Comparison of ENCODE assay signal across 10 mouse cellular contexts in genomic region chr6:101046755-101047154, GRCm38 (mm10).
DNase-seq lines count a peak whose midpoint lies in the region; ATAC-seq and TF ChIP-seq lines count a peak whose summit lies in the region.
"Had no signal": no experiment of that assay in that cellular context is flagged by ENCODE, and none has a peak within 500 bp of the region (broad histone marks: within the 10 kb centered on the region; RNA-seq: fewer than 3 reads in every experiment).

No protein-coding gene starts in this region.

- no peak overlapping the region for H3K27ac ChIP-seq in lung, embryonic 14.5 days (ENCODE audit: low read depth)
- H3K27ac ChIP-seq in stomach, embryonic 16.5 days (ENCODE audit: low read length): no peak overlapping the region

- 31% methylated on average over 6 of the region's 6 CpGs for WGBS in lung, embryonic 14.5 days
- 56% methylated on average over 6 of the region's 6 CpGs for WGBS in lung, adult 2 months
- 55% methylated on average over 6 of the region's 6 CpGs for WGBS in stomach, embryonic 16.5 days

- no peaks in the 10 kb centered on the region for H3K36me3 ChIP-seq in lung, embryonic 14.5 days (ENCODE audit: insufficient read depth)
- no peaks in the 10 kb centered on the region for H3K36me3 ChIP-seq in stomach, embryonic 16.5 days (ENCODE audit: control insufficient read depth, insufficient read depth, low read length)

- no peaks in the 10 kb centered on the region for H3K27me3 ChIP-seq in lung, embryonic 14.5 days (ENCODE audit: insufficient read depth, low read length)
- no peaks in the 10 kb centered on the region for H3K27me3 ChIP-seq in stomach, embryonic 16.5 days (ENCODE audit: control insufficient read depth, insufficient read depth, low read length)
- H3K27me3 ChIP-seq: megakaryocyte, embryonic 14.5 days had no signal

- no peaks in the 10 kb centered on the region for H3K4me1 ChIP-seq in lung, embryonic 14.5 days (ENCODE audit: insufficient read depth)
- no peaks in the 10 kb centered on the region for H3K4me1 ChIP-seq in lung, adult 2 months (ENCODE audit: control insufficient read depth, insufficient read depth, low read length)
- H3K4me1 ChIP-seq in stomach, embryonic 16.5 days (ENCODE audit: control insufficient read depth, insufficient read depth, low read length): no peaks in the 10 kb centered on the region
- H3K4me1 ChIP-seq: megakaryocyte, embryonic 14.5 days had no signal

- DNase-seq in lung, embryonic 14.5 days: peak; percentile 87
- DNase-seq in lung, adult 2 months: no peak
- DNase-seq in gastrocnemius, adult 18-20 months (ENCODE audit: low spot score): peak; percentile 7
- DNase-seq in lung, postnatal 25 days (ENCODE audit: low spot score): peak; percentile 3
- DNase-seq in yolk sac, embryonic 10.5 days (ENCODE audit: low spot score): no peak
- no peak for DNase-seq in heart, postnatal 4 days
- DNase-seq in layer of hippocampus, adult 18-20 months (ENCODE audit: low spot score in 2 of 2): no peak
- DNase-seq: spleen, adult 18-20 months had no signal

- H3K9me3 ChIP-seq in lung, embryonic 14.5 days (ENCODE audit: low read depth, low read length): no peaks in the 10 kb centered on the region
- H3K9me3 ChIP-seq in stomach, embryonic 16.5 days (replicated peaks; ENCODE audit: control insufficient read depth, low read length): no peaks in the 10 kb centered on the region

- H3K9ac ChIP-seq in lung, embryonic 14.5 days: no peak overlapping the region
- H3K9ac ChIP-seq in stomach, embryonic 16.5 days (ENCODE audit: low read length): no peak overlapping the region

- H3K4me2 ChIP-seq in lung, embryonic 14.5 days: no peak overlapping the region
- no peak overlapping the region for H3K4me2 ChIP-seq in stomach, embryonic 16.5 days (ENCODE audit: low read depth, low read length)

- TF ChIP-seq CTCF in lung, embryonic 14.5 days (IDR thresholded peaks at IDR 0.05; ENCODE audit: low read depth): no peak
- no peak for TF ChIP-seq CTCF in lung, adult 2 months (IDR thresholded peaks at IDR 0.05; ENCODE audit: insufficient read depth, low read length)

- H3K4me3 ChIP-seq in lung, embryonic 14.5 days (ENCODE audit: low read depth, low read length): no peak overlapping the region
- no peak overlapping the region for H3K4me3 ChIP-seq in lung, adult 2 months (replicated peaks; ENCODE audit: extremely low read depth, low read depth, low read length)
- H3K4me3 ChIP-seq in stomach, embryonic 16.5 days (replicated peaks; ENCODE audit: low read length): no peak overlapping the region
- H3K4me3 ChIP-seq: megakaryocyte, embryonic 14.5 days had no signal

- peak; percentile 98 for ATAC-seq in lung, embryonic 14.5 days (ENCODE audit: insufficient read depth)
- peak; percentile 44; the same call in 1 of the 2 replicates for ATAC-seq in stomach, embryonic 16.5 days (ENCODE audit: insufficient read depth, low FRiP score)

- TF ChIP-seq POLR2A in lung, adult 2 months (IDR thresholded peaks at IDR 0.05; ENCODE audit: borderline replicate concordance, extremely low read depth, low read depth, low read length): no peak

Comparison
In these comparisons a context has a peak if more than half of its experiments do, and no peak if none do; other contexts are left out.
1. DNase-seq: peak in lung, embryonic 14.5 days (single experiment), gastrocnemius, adult 18-20 months (single experiment) and lung, postnatal 25 days (single experiment); none in lung, adult 2 months (single experiment), yolk sac, embryonic 10.5 days (single experiment), heart, postnatal 4 days (single experiment) and layer of hippocampus, adult 18-20 months (0 of 2).